Mouse (Mus musculus) R1 (cell line): ENCODE results near the gene Pde4b.

Experiments used
- DNase-seq: peaks from one replicate; pipeline ENCODE4 v3.0.0-alpha.2; 2018; ENCODE audit warnings: low read depth, low spot score

Gene Pde4b

GRCm38 (mm10) chr4:102572591-102572990 is 485.2 kb downstream of the Pde4b start:
- no peak for DNase-seq

DNA sequence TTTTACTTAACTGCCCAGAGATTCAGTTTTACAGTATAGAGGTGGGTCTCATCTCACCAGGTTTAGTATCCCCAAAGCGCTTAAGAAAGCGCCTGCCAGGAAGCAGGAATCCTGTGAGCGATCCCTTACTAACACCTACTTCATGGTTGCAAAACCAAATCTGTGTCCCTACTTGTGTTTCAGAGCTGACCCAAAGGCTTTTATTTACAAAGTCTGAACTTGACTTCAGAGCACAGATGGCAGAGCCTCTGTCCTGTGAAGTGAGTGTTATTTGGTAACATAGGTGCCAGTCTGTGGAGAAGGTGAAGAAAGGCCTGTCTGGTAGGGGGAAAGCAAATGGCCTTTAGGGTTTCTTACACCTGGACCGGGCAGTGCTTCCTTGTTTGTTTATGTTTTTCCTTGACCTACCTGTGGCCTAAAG is 486.0 kb downstream of the Pde4b start:
- no peak for DNase-seq

- no peak for DNase-seq
Observed at GRCm38 (mm10) chr4:102574226-102574625, 486.9 kb downstream of the Pde4b start.

DNA sequence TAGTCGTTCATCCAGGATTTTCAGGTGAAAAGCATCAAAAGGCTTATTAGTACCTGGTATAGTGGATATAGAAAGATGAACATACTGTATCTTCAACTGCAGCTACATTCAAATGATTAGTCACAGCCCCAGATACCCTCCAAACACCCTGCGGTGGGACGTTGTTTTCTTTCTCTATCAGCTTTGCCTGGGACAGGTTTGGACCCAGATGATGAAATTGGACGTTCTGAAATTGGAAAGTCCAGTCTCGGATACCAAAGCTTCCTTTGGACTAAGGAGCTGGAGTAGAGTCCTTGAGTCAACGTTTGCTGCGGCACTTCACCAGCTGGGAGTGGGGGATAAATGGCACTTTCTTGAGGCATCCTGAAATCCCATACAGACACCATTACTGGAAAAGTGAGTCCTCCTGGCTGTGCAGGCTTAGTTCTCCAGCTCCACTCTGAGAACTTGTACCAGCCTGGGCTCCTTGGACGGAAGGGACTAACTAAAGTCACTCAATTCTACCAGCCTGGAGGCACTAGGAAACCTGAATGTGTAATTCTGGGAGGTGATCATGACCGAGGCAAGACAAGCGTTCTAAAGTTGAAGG is 487.4 kb downstream of the Pde4b start:
- DNase-seq: no peak

- no peak for DNase-seq
Observed at GRCm38 (mm10) chr4:102576109-102576508, 488.8 kb downstream of the Pde4b start.

GRCm38 (mm10) chr4:102577636-102578035 is 490.3 kb downstream of the Pde4b start:
- DNase-seq: no peak

GRCm38 (mm10) chr4:102579051-102579450 is 491.7 kb downstream of the Pde4b start:
- no peak for DNase-seq

DNA sequence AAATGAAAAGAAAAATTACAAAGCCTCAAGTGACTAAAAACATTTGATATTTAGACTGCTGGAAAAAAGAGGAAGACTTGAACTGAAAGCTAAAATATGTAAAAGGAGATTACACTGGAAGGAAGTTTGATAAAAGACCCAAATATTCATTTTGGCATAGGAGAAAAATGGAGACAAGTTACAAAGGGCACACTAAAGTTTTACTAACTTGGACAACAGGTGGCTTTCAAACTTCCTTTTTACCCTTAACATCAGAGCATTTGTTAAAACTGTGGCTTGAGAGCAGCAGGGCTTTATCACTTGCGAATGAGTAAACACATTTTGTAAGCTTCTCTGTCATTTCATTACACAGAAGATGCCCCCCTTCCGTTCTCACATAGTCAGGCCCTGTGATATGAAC is 492.4 kb downstream of the Pde4b start:
- DNase-seq: no peak

- no peak for DNase-seq
Observed at GRCm38 (mm10) chr4:102582165-102582749, 494.9 kb downstream of the Pde4b start.

DNA sequence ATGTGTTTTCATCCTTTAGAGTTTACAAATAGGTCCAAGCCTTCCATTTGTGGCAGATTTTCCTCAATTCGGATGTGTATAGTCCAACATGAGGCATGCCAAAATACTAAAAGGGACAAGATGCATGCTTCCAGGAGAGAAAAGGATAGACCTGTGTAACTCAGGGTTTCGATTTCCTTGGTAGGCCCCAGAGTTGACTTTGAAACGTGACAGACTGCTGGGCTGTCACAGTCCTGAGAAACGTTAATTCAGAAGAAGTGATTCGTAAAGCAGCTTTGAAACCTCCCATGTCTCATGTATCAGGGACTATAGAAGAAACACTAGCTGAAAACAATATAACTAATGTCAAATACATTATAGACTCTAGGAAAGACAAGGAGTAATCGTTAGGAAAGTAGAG is 495.6 kb downstream of the Pde4b start:
- no peak for DNase-seq

DNA sequence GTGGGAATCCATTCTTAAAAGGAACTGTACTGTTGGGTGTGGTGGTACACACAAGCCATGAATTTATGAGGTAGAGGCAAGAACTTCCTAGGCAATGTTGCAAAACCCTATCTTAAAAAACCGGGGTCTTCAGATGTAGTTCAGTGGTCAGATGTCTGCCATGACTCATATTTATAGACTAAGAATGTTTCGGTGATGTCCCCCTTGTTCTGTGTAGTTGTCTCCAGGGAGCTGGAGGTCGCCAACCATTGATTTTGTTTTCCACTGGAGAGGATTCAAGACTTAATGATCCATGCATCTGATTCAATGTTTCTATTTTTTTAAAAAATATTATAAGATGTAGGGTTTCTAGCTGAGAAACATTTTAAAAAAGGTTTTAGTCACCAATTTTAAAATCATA is 496.1 kb downstream of the Pde4b start:
- no peak for DNase-seq

GRCm38 (mm10) chr4:102584601-102585265 is 497.4 kb downstream of the Pde4b start:
- no peak for DNase-seq

GRCm38 (mm10) chr4:102585541-102585940 is 498.2 kb downstream of the Pde4b start:
- no peak for DNase-seq

DNA sequence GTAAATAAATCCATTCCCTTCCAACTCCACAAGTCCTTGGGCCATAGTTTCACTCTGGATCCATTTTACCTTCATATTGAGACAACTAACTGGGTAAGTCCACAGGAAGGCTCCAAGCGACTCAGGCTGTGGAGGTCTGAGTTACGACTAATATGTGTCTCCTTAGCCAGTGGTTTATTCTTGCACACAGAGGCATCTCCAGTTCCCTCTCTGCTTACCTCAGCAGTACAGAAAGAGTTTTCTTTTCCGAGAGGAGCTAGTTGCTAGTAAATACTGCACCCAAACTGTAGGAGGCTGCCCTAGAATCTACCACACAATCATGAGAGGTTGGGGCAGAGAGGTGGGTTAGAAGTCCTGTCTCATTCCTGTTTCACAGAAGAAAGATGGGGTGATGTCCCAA is 499.4 kb downstream of the Pde4b start:
- DNase-seq: no peak

DNA sequence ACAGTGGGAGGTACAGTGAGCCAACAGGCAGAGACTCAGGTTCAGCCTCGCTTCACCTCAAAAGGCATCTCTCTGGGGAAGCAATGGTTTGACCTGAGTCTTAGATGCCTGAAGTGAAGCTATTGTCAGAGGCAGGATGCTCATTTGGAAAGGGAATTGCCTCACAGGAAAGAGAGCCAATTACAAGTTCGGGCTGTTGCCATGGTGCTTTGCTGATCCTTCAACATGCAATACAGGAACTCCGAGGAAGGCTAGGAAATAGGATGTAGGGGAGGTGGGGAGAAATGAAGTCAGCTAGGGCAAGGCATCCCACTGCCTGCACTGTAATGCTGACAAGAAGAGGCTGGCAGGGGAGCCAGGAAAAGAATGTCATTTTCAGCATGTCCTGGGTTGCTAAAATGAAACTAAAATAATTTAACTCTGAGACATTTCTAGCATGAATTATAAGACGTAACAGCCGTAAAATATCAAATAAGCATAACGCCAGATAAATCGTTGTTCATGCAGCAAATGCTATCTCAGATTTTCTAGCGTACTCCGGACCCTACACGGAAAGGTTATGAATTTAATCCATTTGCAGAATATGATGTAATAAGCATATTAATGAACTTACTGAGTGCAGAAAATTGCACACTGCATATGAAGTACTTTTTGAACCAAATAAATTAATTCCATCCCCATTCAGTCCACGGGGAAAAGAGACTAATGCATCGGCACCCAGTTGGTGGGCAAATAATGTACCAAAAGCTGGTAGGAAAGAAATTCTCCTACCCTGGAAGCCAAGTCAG is 501.5 kb downstream of the Pde4b start:
- DNase-seq: no peak

DNA sequence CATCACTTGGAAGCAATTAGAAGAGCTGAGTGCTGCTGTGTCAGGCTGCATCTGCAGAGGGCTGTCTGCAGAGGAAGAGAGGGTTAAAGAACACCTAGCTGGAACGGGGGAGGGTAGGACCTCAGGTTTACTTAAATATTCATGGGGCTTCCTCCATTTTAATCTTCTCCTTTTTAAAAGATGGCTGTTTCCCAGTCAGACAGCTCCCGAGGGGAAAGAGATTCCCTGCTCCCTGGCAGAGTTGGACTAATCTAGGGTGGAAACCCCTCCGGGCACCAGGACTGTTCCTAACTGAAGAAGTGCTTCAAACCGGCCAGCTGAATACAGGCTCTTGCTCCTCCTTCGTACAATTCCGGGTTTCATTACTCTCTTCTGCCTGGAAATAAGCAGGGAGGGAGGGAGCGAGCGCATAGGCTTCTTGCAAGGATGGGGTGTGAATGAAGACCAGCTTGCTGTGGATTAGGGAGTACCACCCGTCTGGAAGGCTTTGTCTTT is 502.2 kb downstream of the Pde4b start:
- no peak for DNase-seq

DNA sequence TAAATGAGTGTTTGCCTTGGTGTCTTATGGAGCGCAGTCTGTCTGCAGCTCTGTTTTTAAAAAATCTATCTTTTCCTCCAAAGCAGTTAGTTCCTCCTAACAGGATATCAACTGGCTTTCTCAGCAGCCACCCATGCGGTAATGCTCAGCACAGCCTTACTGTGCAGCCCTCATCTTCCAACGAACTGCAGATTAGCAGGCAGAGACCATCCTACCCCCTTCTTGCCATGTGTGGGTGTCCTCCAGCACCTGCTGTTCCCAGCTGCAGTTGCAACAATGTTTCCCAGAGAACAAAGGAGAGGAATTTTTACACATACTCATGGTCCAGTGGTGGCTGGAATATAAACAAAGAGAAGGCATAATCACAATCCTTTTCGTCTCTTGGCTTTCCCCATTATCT is 504.5 kb downstream of the Pde4b start:
- no peak for DNase-seq

- DNase-seq: no peak
Observed at GRCm38 (mm10) chr4:102592541-102592940, 505.2 kb downstream of the Pde4b start.

DNA sequence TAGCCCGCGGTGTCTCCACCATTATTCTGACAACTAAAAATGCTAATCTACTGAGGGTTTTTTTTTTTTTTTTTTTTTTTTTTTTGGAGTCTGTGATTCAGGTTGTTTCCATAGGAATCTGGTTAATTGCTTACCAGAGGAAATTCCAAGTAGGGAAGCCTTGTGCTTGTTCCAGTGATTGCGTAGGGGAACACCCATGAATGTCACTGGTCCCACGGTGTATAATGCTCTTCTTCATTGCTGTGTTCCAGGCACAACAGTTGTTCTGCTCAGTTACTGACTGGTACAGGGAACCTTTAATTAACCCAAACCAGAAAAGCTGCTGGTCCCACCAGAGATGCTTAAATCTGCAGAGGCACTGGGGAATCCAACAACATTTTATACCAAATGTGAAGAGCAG is 506.3 kb downstream of the Pde4b start:
- no peak for DNase-seq

- no peak for DNase-seq
Observed at GRCm38 (mm10) chr4:102594506-102594905, 507.2 kb downstream of the Pde4b start.

GRCm38 (mm10) chr4:102603968-102604367 is 516.6 kb downstream of the Pde4b start:
- DNase-seq: no peak

- no peak for DNase-seq
Observed at GRCm38 (mm10) chr4:102605231-102605630, 517.9 kb downstream of the Pde4b start.
